Comparison of ENCODE assay signal across 15 mouse cellular contexts in genomic region chr1:155490131-155490530, GRCm38 (mm10).
A peak's percentile ranks its signal among the peaks of the same experiment; 100 is the strongest.
DNase-seq lines count a peak whose midpoint lies in the region; ATAC-seq lines count a peak whose summit lies in the region.
"Had no signal": no experiment of that assay in that cellular context is flagged by ENCODE, and none has a peak within 500 bp of the region (broad histone marks: within the 10 kb centered on the region; RNA-seq: fewer than 3 reads in every experiment).

No protein-coding gene starts in this region.

- H3K4me2 ChIP-seq in kidney, embryonic 16.5 days (replicated peaks; ENCODE audit: low read depth, low read length): no peak overlapping the region
- H3K4me2 ChIP-seq in limb, embryonic 12.5 days: no peak overlapping the region
- H3K4me2 ChIP-seq: liver, embryonic 12.5 days had no signal

- no peak overlapping the region for H3K4me3 ChIP-seq in kidney, embryonic 16.5 days (ENCODE audit: low read length)
- H3K4me3 ChIP-seq in limb, embryonic 12.5 days (replicated peaks): no peak overlapping the region
- H3K4me3 ChIP-seq: left cerebral cortex, adult 2 months; liver, embryonic 12.5 days; megakaryocyte, embryonic 14.5 days had no signal

- peaks cover 19% of the 10 kb centered on the region; the same call in 1 of the 2 replicates for H3K4me1 ChIP-seq in kidney, embryonic 16.5 days (ENCODE audit: insufficient read depth, low read length)
- H3K4me1 ChIP-seq in limb, embryonic 12.5 days (replicated peaks): peaks cover 40% of the 10 kb centered on the region
- H3K4me1 ChIP-seq: liver, embryonic 12.5 days had no signal

- intact Hi-C loops in left cerebral cortex, postnatal 4 days (cut with DNase I): no loop called here

- no peak for ATAC-seq in kidney, embryonic 16.5 days (ENCODE audit: low FRiP score, low TSS enrichment)
- ATAC-seq in limb, embryonic 12.5 days (ENCODE audit: insufficient number of reproducible peaks, insufficient read depth, low FRiP score, low TSS enrichment, low read depth): no peak
- no peak for ATAC-seq in megakaryocyte-erythroid progenitor cell, adult 5-6 weeks (replicated peaks; ENCODE audit: low FRiP score, low TSS enrichment, poor library complexity, severe bottlenecking)
- ATAC-seq: liver, embryonic 12.5 days had no signal

- H3K27me3 ChIP-seq in kidney, embryonic 16.5 days (ENCODE audit: insufficient read depth, low read length): no peaks in the 10 kb centered on the region
- H3K27me3 ChIP-seq in limb, embryonic 12.5 days: no peaks in the 10 kb centered on the region

- no peak overlapping the region for H3K9ac ChIP-seq in kidney, embryonic 16.5 days (replicated peaks; ENCODE audit: low read length)
- no peak overlapping the region for H3K9ac ChIP-seq in limb, embryonic 12.5 days (replicated peaks)
- H3K9ac ChIP-seq: liver, embryonic 12.5 days had no signal

- no peaks in the 10 kb centered on the region for H3K9me3 ChIP-seq in kidney, embryonic 16.5 days (ENCODE audit: low read length)
- no peaks in the 10 kb centered on the region for H3K9me3 ChIP-seq in limb, embryonic 12.5 days
- H3K9me3 ChIP-seq: liver, embryonic 12.5 days; megakaryocyte, embryonic 14.5 days had no signal

- no peaks in the 10 kb centered on the region for H3K36me3 ChIP-seq in kidney, embryonic 16.5 days (ENCODE audit: insufficient read depth, low read length)
- no peaks in the 10 kb centered on the region for H3K36me3 ChIP-seq in limb, embryonic 12.5 days
- H3K36me3 ChIP-seq: liver, embryonic 12.5 days had no signal

- peak; percentile 14 for DNase-seq in adrenal gland, adult 8-10 months
- DNase-seq in adrenal gland, postnatal 4 days (ENCODE audit: low spot score in 2 of 2): no peak
- DNase-seq in kidney, postnatal 14 days: no peak
- DNase-seq in R1 (ENCODE audit: low read depth, low spot score): peak; percentile 18
- no peak for DNase-seq in left cerebral cortex, postnatal 4 days
- DNase-seq: gastrocnemius, postnatal 14 days; kidney, postnatal 4 days; retina, postnatal 1 day; spleen, adult 18-20 months had no signal

- peak overlapping the region; percentile 15; the same call in 1 of the 2 replicates for H3K27ac ChIP-seq in kidney, embryonic 16.5 days (ENCODE audit: low read length)
- H3K27ac ChIP-seq in limb, embryonic 12.5 days: 0 out of 2 replicates have a peak overlapping the region, but pooled peaks have one; percentile 5
- H3K27ac ChIP-seq: left cerebral cortex, adult 2 months; liver, embryonic 12.5 days had no signal

- WGBS in kidney, embryonic 16.5 days: 70% methylated on average over 7 of the region's 7 CpGs
- WGBS in limb, embryonic 12.5 days: 61% methylated on average over 7 of the region's 7 CpGs

Comparison
In these comparisons a context has a peak if more than half of its experiments do, and no peak if none do; other contexts are left out.
1. DNase-seq: peak in adrenal gland, adult 8-10 months (single experiment) and R1 (single experiment); none in adrenal gland, postnatal 4 days (0 of 2), kidney, postnatal 14 days (single experiment) and left cerebral cortex, postnatal 4 days (single experiment).